Mouse (Mus musculus) forebrain, embryonic 14.5 days (tissue): Measurements from ENCODE around the gene Cpa3. TPM values are rescaled to one million over a fixed set of nuclear protein-coding genes. Genes with fewer than 3 reads are reported as not detected.

Experiments used
- microRNA-seq: library from miRNA; unstranded; fragments of <30 nt; microRNA quantifications from one replicate; pipeline ENCODE4, GENCODE M21; 2016
- polyA plus RNA-seq: library from polyadenylated mRNA; unstranded; fragments of >200 nt; fragmentation: Nextera tagmentation; extraction: Ambion mirVana; gene quantifications from 2 replicates; pipeline ENCODE4 v1.2.1, GENCODE M21; 2014

Cpa3 gene
- polyA plus RNA-seq, 1 experiment from 2014 or later = 0.23 TPM

Small RNA genes within 50 kb of the gene (microRNA-seq; reads per million reads assigned to microRNA genes)
- gene Mir7007 = not detected

Other genes starting within 250 kb of the Cpa3 start
- gene Hps3, start 206.9 kb downstream of the Cpa3 start, polyA plus RNA-seq = 9.3 and 12.8 TPM in 2 replicates
- gene Hltf, start 184.4 kb downstream of the Cpa3 start, polyA plus RNA-seq = 27.6 and 34.4 TPM in 2 replicates
- gene Gyg, start 86.9 kb downstream of the Cpa3 start, polyA plus RNA-seq = 33.2 and 35.3 TPM in 2 replicates
- gene Cpb1, start 33.6 kb upstream of the Cpa3 start, polyA plus RNA-seq = not detected in 2 replicates
- gene Agtr1b, start 125.0 kb upstream of the Cpa3 start, polyA plus RNA-seq = 0.26 TPM in 1 of 2 replicates, not detected in the other